Mouse (Mus musculus) limb, embryonic 12.5 days (tissue): Measurements from ENCODE around the gene Ssc5d. TPM values are rescaled to one million over a fixed set of nuclear protein-coding genes. Genes with fewer than 3 reads are reported as not detected.

Source experiments
- ATAC-seq: fragments of 200-750 bp; cut with Nextera tagmentation; 2 replicates; pipeline ENCODE4 v1.8.0; 2017; ENCODE audit warnings: low read depth, moderate TSS enrichment; ENCODE audit not compliant: insufficient number of reproducible peaks, insufficient read depth, low FRiP score, low TSS enrichment
- H3K27ac ChIP-seq: fragments of 300-500 bp; sonication (generic); 2 replicates; pipeline ENCODE4 v1.5.1; 2016; ENCODE audit warnings: mild to moderate bottlenecking, moderate library complexity
- H3K27me3 ChIP-seq: fragments of 300-500 bp; sonication (generic); 2 replicates; pipeline ENCODE4 v1.6.1; 2016; ENCODE audit warnings: mild to moderate bottlenecking, moderate library complexity
- H3K36me3 ChIP-seq: fragments of 300-500 bp; sonication (generic); 2 replicates; pipeline ENCODE4 v1.6.1; 2016; ENCODE audit warnings: mild to moderate bottlenecking, moderate library complexity
- H3K4me1 ChIP-seq: fragments of 300-500 bp; sonication (generic); replicated peaks from 2 replicates; pipeline ENCODE4 v1.6.1; 2016
- H3K4me2 ChIP-seq: fragments of 300-500 bp; sonication (generic); 2 replicates; pipeline ENCODE4 v1.6.1; 2016; ENCODE audit warnings: mild to moderate bottlenecking, moderate library complexity
- H3K4me3 ChIP-seq: fragments of 300-500 bp; sonication (generic); replicated peaks from 2 replicates; pipeline ENCODE4 v1.5.1; 2016; ENCODE audit warnings: mild to moderate bottlenecking
- H3K9ac ChIP-seq: fragments of 300-500 bp; sonication (generic); replicated peaks from 2 replicates; pipeline ENCODE4 v1.6.1; 2016; ENCODE audit warnings: mild to moderate bottlenecking, moderate library complexity
- H3K9me3 ChIP-seq: fragments of 300-500 bp; sonication (generic); 2 replicates; pipeline ENCODE4 v1.6.1; 2016; ENCODE audit warnings: mild to moderate bottlenecking, moderate library complexity
- WGBS: fragments of 180-500 bp; shearing (Covaris S2); methylation state at CpG from one replicate; pipeline ENCODE4 v1.1.7; 2016; 5-methylcytosine and 5-hydroxymethylcytosine counted together
- polyA plus RNA-seq: library from polyadenylated mRNA; unstranded; fragments of >200 nt; fragmentation: Nextera tagmentation; extraction: Ambion mirVana; gene quantifications from 2 replicates; pipeline ENCODE4 v1.2.1, GENCODE M21; 2016

The Ssc5d gene
- polyA plus RNA-seq, 1 experiment from 2014 or later = 2.5 TPM

GRCm38 (mm10) chr7:4950561-4951342 is 25.2 kb downstream of the Ssc5d start:
- H3K4me1 ChIP-seq = peaks cover 8% of the 10 kb centered on the region; the same call in 1 of the 2 replicates
- H3K9ac ChIP-seq = no peak overlapping the region
- no peaks in the 10 kb centered on the region for H3K27me3 ChIP-seq
- H3K4me3 ChIP-seq = no peak overlapping the region
- 84% methylated on average over 19 of the region's 19 CpGs for WGBS
- H3K9me3 ChIP-seq = peaks cover 8% of the 10 kb centered on the region; the same call in 1 of the 2 replicates
- H3K4me2 ChIP-seq = no peak overlapping the region
- H3K27ac ChIP-seq = no peak overlapping the region
- no peak for ATAC-seq
- H3K36me3 ChIP-seq = no peaks in the 10 kb centered on the region

DNA sequence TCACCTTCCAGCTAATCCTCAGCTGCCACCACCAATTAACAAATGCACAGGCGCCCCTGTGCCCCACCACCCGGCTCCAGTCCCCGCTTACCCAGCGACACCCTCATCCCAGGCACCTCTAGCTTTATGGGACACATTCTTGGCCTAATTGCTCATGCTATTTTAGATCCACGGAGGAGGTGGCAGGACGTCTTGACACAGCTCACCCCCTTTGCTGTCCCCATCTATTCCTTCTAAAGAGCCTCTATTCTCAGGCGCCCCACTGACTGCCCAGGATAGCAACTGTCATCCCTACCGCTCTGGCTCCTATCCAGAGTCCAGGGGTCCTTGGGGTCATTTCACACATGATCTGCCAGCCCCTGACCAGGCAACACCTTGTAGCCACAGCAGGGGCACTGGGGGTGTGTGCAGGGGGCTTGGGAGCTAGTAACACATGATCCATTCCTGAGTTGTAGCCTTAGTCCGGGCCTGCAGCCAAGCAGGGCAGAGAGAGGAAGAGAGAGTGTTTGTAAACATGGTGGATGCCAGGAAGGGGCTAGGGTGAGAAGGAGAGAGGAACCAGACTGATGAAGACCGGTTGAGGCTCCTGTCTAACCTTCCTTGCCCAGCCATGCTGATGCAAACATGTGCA is 28.3 kb downstream of the Ssc5d start:
- Histone ChIP-seq H3K27me3 (no peaks in the 10 kb centered on the region), H3K4me1 (peaks cover 4% of the 10 kb centered on the region; the same call in 1 of the 2 replicates), H3K9me3 (peaks cover 8% of the 10 kb centered on the region; the same call in 1 of the 2 replicates), H3K4me2 (no peak overlapping the region), H3K27ac (no peak overlapping the region), H3K9ac (no peak overlapping the region), H3K36me3 (no peaks in the 10 kb centered on the region), H3K4me3 (no peak overlapping the region)
- 13% methylated on average over 10 of the region's 10 CpGs for WGBS
- ATAC-seq = no peak

DNA sequence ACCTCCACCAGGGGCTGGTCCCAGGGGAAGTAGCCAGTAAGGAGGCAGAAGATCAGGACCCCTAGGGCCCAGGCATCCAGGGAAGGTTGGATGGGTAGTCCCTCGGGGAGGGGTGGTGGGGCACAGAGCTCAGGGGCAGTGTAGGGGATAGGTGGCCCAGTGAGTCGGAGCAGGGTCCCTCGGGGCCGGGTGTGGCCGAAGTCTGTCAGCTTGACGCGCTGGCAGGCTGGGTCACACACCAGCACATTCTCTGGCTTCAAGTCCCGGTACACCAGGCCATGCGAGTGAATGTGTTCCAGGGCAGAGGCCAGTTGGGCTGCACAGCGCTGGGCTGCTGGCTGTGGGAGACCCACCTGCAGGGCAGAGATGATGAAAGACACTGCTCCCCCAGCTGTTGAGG is 31.8 kb downstream of the Ssc5d start:
- H3K36me3 ChIP-seq = no peaks in the 10 kb centered on the region
- H3K9ac ChIP-seq = no peak overlapping the region
- H3K4me1 ChIP-seq = peaks cover 4% of the 10 kb centered on the region; the same call in 1 of the 2 replicates
- WGBS = 83% methylated on average over 10 of the region's 10 CpGs
- no peaks in the 10 kb centered on the region for H3K27me3 ChIP-seq
- no peak for ATAC-seq
- H3K4me3 ChIP-seq = no peak overlapping the region
- H3K9me3 ChIP-seq = peaks cover 8% of the 10 kb centered on the region; the same call in 1 of the 2 replicates
- no peak overlapping the region for H3K27ac ChIP-seq
- no peak overlapping the region; the same call in 1 of the 2 replicates for H3K4me2 ChIP-seq

DNA sequence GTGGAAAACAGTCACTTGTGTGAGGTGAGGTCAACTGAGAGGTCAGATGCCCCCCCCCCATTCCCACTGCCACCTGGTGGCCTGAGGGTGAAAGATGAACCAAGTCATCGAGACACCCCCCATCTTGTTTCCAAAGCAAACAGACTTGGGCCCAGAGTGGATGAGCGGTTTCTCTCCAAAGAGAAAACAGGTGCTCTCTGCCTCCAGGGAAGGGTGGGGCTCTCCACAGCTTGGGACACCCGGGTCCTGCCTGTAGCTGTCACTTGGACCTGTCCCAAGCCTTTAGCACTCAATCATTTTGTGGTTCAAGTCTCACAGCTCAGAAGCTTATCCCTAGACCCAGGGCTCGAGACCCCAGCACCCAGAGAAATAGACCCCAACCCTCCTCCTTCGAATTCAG is 37.9 kb downstream of the Ssc5d start:
- Histone ChIP-seq H3K4me2 (no peak overlapping the region), H3K4me3 (no peak overlapping the region), H3K4me1 (no peaks in the 10 kb centered on the region), H3K9ac (no peak overlapping the region), H3K27ac (no peak overlapping the region), H3K27me3 (peaks cover 6% of the 10 kb centered on the region), H3K36me3 (no peaks in the 10 kb centered on the region), H3K9me3 (no peaks in the 10 kb centered on the region)
- 0 out of 2 replicates have a peak, but pooled peaks have one; percentile 2 for ATAC-seq
- 71% methylated on average over 5 of the region's 5 CpGs for WGBS

DNA sequence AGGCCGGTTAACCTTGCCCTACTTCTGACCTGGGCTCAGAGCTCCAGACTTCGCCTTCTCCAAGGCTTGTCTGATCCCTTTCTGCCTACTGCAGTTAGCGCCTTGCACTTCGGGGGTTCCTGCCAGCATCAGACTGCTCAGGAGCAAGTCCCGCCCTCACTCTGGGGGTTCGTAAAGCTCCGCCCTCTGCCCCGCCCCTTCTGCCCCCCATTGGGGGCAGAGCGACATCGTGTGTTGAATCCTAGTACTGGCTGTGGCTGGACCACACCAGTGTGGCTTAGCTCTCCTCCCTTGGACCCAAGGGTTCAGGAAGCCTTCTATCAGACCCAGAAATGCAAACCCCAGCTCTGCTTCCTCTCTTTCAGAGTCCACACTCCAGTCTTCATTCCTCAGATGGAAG is 38.7 kb downstream of the Ssc5d start, which contains the start of gene Sbk2:
Gene Sbk2 (minus strand): TSS at position 135 of the 400 bp plus-strand sequence.
- ATAC-seq = peak; percentile 44
- H3K27me3 ChIP-seq = peaks cover 6% of the 10 kb centered on the region
- H3K9me3 ChIP-seq = no peaks in the 10 kb centered on the region
- H3K36me3 ChIP-seq = no peaks in the 10 kb centered on the region
- H3K4me2 ChIP-seq = peak within 1 kb of the TSS; percentile 15; the same call in 1 of the 2 replicates
- H3K27ac ChIP-seq = no peak within 1 kb of the TSS
- 7% methylated on average over 10 of the region's 10 CpGs for WGBS
- no peak within 1 kb of the TSS for H3K9ac ChIP-seq
- no peaks in the 10 kb centered on the region for H3K4me1 ChIP-seq
- no peak within 1 kb of the TSS for H3K4me3 ChIP-seq

GRCm38 (mm10) chr7:4964988-4965387 is 39.4 kb downstream of the Ssc5d start:
- no peak overlapping the region for H3K9ac ChIP-seq
- H3K27ac ChIP-seq = no peak overlapping the region
- H3K36me3 ChIP-seq = no peaks in the 10 kb centered on the region
- no peak for ATAC-seq
- H3K4me3 ChIP-seq = no peak overlapping the region
- no peak overlapping the region for H3K4me2 ChIP-seq
- H3K9me3 ChIP-seq = no peaks in the 10 kb centered on the region
- peaks cover 6% of the 10 kb centered on the region for H3K27me3 ChIP-seq
- no peaks in the 10 kb centered on the region for H3K4me1 ChIP-seq
- WGBS = 83% methylated on average over 5 of the region's 5 CpGs

GRCm38 (mm10) chr7:4971068-4971467 is 45.5 kb downstream of the Ssc5d start, which contains the start of gene Sbk3:
Gene Sbk3, minus strand, starts transcription at chr7:4971168.
- H3K27ac ChIP-seq = no peak within 1 kb of the TSS

DNA sequence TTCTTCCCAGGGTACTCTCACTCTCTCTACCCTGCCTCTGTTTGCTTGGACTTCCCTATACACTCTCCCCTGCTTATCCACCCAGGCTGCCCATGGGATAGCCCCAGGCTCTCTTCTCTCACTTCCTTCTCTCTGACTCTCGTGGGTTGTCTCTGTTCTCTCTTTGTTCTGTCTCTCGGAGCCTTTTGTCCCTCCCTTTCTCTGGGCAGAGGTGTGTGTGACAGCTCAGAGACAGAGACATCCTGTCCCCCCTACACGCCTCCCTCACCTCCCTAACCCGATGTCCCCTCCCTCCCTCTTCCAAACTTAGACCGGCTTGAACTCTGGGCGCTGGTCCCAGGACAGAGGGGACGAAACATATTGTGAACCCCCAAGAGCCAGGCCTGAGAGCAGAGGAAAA is 46.1 kb downstream of the Ssc5d start:
- Histone ChIP-seq H3K4me2 (no peak overlapping the region), H3K36me3 (no peaks in the 10 kb centered on the region)
- WGBS = 20% methylated on average over 7 of the region's 7 CpGs

More at GRCm38 (mm10) chr7:4971068-4971467, 45.5 kb downstream of the Ssc5d start, which contains the start of gene Sbk3:
- no peaks in the 10 kb centered on the region for H3K36me3 ChIP-seq
- WGBS = 40% methylated on average over 6 of the region's 6 CpGs
- ATAC-seq = no peak
- H3K4me1 ChIP-seq = no peaks in the 10 kb centered on the region
- no peak within 1 kb of the TSS for H3K4me3 ChIP-seq
- no peak within 1 kb of the TSS for H3K9ac ChIP-seq
- H3K9me3 ChIP-seq = no peaks in the 10 kb centered on the region
- no peak within 1 kb of the TSS for H3K4me2 ChIP-seq
- peaks cover 6% of the 10 kb centered on the region for H3K27me3 ChIP-seq

GRCm38 (mm10) chr7:4972321-4973047 is 46.9 kb downstream of the Ssc5d start:
- no peak; the same call in 1 of the 2 replicates for ATAC-seq
- H3K27ac ChIP-seq = no peak overlapping the region

More for the DNA sequence above, 46.1 kb downstream of the Ssc5d start:
- Histone ChIP-seq H3K9ac (no peak overlapping the region), H3K4me1 (no peaks in the 10 kb centered on the region), H3K27ac (no peak overlapping the region), H3K27me3 (peaks cover 6% of the 10 kb centered on the region), H3K4me3 (no peak overlapping the region), H3K9me3 (0 out of 2 replicates have a peak, but pooled peaks cover under 1% of the 10 kb centered on the region)
- ATAC-seq = no peak

GRCm38 (mm10) chr7:4975455-4975854 is 49.9 kb downstream of the Ssc5d start:
- ATAC-seq = no peak
- no peaks in the 10 kb centered on the region; the same call in 1 of the 2 replicates for H3K27me3 ChIP-seq
- H3K36me3 ChIP-seq = no peaks in the 10 kb centered on the region
- no peak overlapping the region for H3K4me2 ChIP-seq
- no peak overlapping the region for H3K9ac ChIP-seq
- WGBS = 44% methylated on average over 4 of the region's 4 CpGs
- no peaks in the 10 kb centered on the region for H3K4me1 ChIP-seq
- H3K4me3 ChIP-seq = no peak overlapping the region
- H3K9me3 ChIP-seq = 0 out of 2 replicates have a peak, but pooled peaks cover 4% of the 10 kb centered on the region
- no peak overlapping the region for H3K27ac ChIP-seq

More at GRCm38 (mm10) chr7:4972321-4973047, 46.9 kb downstream of the Ssc5d start:
- no peak overlapping the region for H3K9ac ChIP-seq
- no peak overlapping the region for H3K4me3 ChIP-seq
- H3K36me3 ChIP-seq = no peaks in the 10 kb centered on the region
- H3K4me2 ChIP-seq = no peak overlapping the region
- H3K27me3 ChIP-seq = peaks cover 3% of the 10 kb centered on the region
- H3K9me3 ChIP-seq = 0 out of 2 replicates have a peak, but pooled peaks cover 4% of the 10 kb centered on the region
- no peaks in the 10 kb centered on the region for H3K4me1 ChIP-seq
- 69% methylated on average over 18 of the region's 18 CpGs for WGBS
